Mouse (Mus musculus): ENCODE data around the gene Sirt3.
A peak's percentile ranks its signal among the peaks of the same experiment; 100 is the strongest.

The Sirt3 gene

GRCm38 (mm10) chr7:140847755-140848580, 34.1 kb downstream of the Sirt3 start, which contains the start of gene Odf3:
Odf3 (plus strand) TSS chr7:140847805.
- peak; percentile 42 for DNase-seq

DNA sequence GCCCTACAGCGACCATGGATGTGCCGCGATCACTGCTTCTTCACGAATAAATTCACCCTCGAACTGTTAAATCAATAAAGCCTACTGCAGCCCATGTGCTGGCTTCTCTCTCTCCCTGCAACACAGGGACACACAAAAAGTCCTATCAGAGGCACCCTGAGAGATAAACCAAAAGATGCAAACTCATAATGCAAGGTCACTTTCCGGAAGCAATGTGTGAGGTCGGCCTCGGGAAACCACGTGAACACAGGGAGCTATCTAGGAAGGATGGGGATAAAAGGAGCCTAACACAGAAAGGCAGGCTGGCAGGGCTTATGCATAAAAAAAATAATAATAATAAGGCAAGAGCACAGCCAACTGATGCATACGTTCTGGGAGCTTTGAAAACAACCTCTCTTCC, 35.4 kb downstream of the Sirt3 start:
- DNase-seq = no peak

DNA sequence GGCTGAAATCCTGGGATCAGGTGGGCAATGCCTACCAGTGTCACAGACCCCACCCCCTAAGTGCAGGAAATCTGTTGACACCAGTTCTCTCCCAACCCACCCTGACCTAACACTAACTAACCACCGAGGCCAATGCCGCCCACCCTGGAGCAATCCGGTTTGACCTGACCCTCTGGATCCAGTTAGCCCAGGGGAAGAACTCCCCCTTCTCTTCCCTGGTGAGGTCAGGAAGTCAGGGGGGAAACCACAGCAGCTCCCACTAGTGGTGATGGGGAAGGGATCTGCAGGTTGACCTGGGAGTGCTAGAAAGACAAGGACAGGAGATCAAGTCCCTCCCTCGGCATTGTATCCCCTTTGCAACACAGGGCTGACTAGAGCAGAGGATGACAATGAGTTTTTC, 36.4 kb downstream of the Sirt3 start:
- DNase-seq = no peak

- peak; percentile 95 for DNase-seq
Observed at GRCm38 (mm10) chr7:140844905-140845665, 37.0 kb downstream of the Sirt3 start, which contains the start of gene Scgb1c1. Scgb1c1 (plus strand) TSS chr7:140845547.

DNA sequence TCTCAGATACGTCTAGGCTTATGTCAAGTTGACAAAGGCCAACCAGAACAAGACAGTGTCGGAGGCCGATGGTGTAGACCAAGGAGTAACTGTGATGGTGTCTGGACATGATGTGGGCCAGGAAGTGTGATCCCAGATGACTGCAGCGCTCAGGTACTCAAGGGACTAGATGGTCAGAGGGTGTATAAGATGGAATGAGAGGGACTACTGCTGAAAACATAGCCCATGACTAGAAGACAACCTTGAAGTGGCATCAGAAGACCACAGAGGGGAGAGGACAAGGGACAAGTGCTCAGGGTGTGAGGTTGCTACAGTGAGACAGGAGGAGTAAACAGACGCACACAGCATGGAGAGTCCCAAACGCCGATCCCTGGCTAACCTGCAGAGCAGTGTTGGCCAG, 38.3 kb downstream of the Sirt3 start:
- no peak for DNase-seq

- peak; percentile 41 for DNase-seq
Observed at GRCm38 (mm10) chr7:140840750-140841735, 41.1 kb downstream of the Sirt3 start.

GRCm38 (mm10) chr7:140839556-140839955, 42.6 kb downstream of the Sirt3 start:
- no peak for DNase-seq

- no peak for DNase-seq
Observed at GRCm38 (mm10) chr7:140836243-140837115, 45.6 kb downstream of the Sirt3 start.

GRCm38 (mm10) chr7:140835758-140836087, 46.4 kb downstream of the Sirt3 start:
- DNase-seq = no peak

DNA sequence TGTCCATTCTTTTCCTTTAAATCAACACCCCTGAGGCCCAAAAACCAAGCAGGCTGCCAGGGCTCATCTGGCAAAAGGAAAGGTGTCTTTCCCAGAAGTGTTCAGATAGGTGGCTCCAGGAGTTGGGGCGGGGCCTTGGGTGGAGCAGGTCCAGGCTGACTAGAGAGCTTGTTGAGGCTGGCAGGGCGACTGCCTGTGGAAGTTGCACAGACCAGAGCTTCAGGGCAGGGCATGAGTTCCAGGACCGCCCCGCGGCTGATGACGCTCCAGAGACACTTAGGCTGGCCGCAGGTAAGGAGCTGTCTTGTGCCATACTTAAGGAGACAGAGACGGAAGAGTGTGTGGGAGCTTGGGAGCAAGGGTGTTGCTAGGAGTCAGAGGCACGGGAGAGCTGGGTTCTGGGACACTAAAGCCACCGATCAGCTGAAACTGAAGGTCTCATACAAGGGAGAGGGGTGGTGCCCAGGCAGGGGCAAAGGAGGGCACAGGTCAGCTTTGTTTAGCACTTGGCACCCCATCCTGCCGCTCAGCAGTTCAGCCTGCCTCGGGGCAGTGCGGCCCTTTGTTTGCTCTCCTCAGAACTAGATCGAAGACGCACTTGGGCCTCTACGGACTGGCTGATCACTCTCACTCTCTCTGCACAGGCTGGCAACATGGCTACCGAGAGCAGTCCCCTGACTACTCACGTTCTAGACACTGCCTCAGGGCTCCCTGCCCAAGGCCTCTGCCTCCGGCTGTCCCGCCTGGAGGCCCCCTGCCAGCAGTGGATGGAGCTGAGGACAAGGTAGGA, 46.9 kb downstream of the Sirt3 start, which contains the start of gene Urah:
Gene Urah, plus strand, starts transcription at position 51 of the 790 bp plus-strand sequence.
- DNase-seq = peak; percentile 81

GRCm38 (mm10) chr7:140833341-140833740, 48.8 kb downstream of the Sirt3 start:
- no peak for DNase-seq

GRCm38 (mm10) chr7:140831447-140831846, 50.7 kb downstream of the Sirt3 start:
- DNase-seq = no peak

GRCm38 (mm10) chr7:140828171-140828881, 53.8 kb downstream of the Sirt3 start:
- peak; percentile 73 for DNase-seq

DNA sequence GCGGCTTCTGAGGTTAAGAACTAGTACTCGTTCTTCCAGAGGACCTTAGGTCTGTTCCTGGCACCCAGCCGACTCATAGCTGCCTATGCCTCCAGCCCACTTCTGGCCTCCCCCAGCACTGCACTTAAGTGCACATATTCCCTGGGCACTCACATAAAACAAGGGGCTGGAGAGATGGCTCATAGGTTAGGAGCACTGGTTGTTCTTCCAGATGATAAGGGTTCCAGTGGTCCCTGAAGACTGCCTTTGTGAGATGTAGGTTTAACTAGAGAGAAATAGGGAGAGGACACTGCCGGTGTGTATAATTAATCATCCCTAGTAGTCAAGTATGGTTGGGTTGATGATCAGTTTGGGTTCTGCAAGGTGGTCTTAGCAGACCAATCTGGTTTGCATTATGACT, 59.4 kb downstream of the Sirt3 start:
- DNase-seq = no peak

DNA sequence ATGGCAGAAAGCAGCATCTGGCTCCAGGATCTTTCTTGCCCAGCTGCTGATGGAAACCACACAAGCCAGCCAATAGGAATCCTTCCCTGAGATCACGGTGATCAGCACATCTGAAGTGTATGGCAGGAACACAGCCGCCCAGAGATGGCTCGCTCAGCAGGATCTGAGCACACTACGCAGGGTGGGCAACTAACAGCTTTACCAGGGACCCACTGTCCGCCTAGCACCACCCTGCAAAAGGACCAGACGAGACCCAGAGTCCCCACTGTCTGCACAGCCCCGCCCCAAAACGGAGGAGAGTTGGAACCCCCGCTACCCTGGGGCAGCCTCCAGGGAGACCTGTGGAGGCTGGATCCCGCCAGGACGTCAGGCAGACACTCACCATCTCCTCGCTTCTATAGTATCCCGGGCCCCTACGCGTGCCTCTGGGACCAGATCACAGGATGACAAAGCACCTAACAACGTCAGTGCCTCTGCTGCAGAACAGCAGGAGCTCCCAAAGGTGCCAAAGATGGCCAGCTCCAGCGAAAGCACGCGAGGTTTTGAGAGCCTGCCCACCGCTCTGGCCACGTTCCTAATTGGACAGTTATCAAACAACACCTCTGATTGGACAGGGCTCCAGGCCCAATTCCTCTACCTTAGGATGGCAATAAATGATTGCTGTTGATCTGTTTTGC, 60.3 kb downstream of the Sirt3 start, which contains the start of gene Zfp941:
Gene Zfp941, minus strand, starts transcription at position 526 of the 677 bp plus-strand sequence.
- DNase-seq = peak; percentile 33

GRCm38 (mm10) chr7:140821305-140821652, 60.8 kb downstream of the Sirt3 start:
- no peak for DNase-seq

- DNase-seq = no peak
Observed at GRCm38 (mm10) chr7:140820173-140820572, 61.9 kb downstream of the Sirt3 start.
